8 mouse cellular contexts compared by ENCODE assay signal in genomic region chrX:38634801-38635637, GRCm38 (mm10). TPM values are rescaled to one million over a fixed set of nuclear protein-coding genes. Genes with fewer than 3 reads are reported as not detected.
DNase-seq lines count a peak whose midpoint lies in the region; ATAC-seq and TF ChIP-seq lines count a peak whose summit lies in the region.

Gene C1galt1c1, minus strand, starts transcription at chrX:38635087.

- peak within 1 kb of the TSS; percentile 41 for H3K4me2 ChIP-seq in forebrain, embryonic 15.5 days (replicated peaks)

- H3K36me3 ChIP-seq in ES-E14 (ENCODE audit: control insufficient read depth, insufficient read depth, low read length, poor library complexity, severe bottlenecking): no peaks in the 10 kb centered on the region
- H3K36me3 ChIP-seq in forebrain, embryonic 15.5 days: 0 out of 2 replicates have a peak, but pooled peaks cover 3% of the 10 kb centered on the region

- H3K9ac ChIP-seq in ES-E14 (ENCODE audit: insufficient read depth, low read depth, low read length, poor library complexity, severe bottlenecking): peak within 1 kb of the TSS; percentile 72
- peak within 1 kb of the TSS; percentile 59 for H3K9ac ChIP-seq in forebrain, embryonic 15.5 days (replicated peaks)

- 23% methylated on average over 43 of the region's 43 CpGs for WGBS in forebrain, embryonic 15.5 days
- 29% methylated on average over 35 of the region's 43 CpGs for WGBS in lung, adult 2 months

- TF ChIP-seq CTCF in lung, adult 2 months (IDR thresholded peaks at IDR 0.05; ENCODE audit: insufficient read depth, low read length): no peak

- in situ Hi-C loops in ES-E14 (cut with MboI; ENCODE audit: low sequenced_read_pairs in 2 of 2, unreplicated experiment in 2 of 2): loop anchor here in 1 of 2 experiments (25.0 kb wide), 1 partner anchor 123 kb away; no protein-coding TSS in a partner anchor

- intact Hi-C loops in heart, postnatal 25 days (cut with DNase I): loop anchor here (5.0 kb wide), 1 partner anchor 33 kb away; the partner anchor contains the start of gene Mcts1

- no peaks in the 10 kb centered on the region; a peak in 1 of 4 replicates for H3K4me1 ChIP-seq in ES-E14 (ENCODE audit: control insufficient read depth in 2 of 2, insufficient read depth in 2 of 2, low read length in 2 of 2, poor library complexity in 1 of 2)
- H3K4me1 ChIP-seq in forebrain, embryonic 15.5 days: peaks cover 10% of the 10 kb centered on the region
- peaks cover 3% of the 10 kb centered on the region; the same call in 1 of the 2 replicates for H3K4me1 ChIP-seq in lung, adult 2 months (ENCODE audit: control insufficient read depth, insufficient read depth, low read length)

- peak; percentile 80; the same call in 1 of the 2 replicates for TF ChIP-seq POLR2A in lung, adult 2 months (IDR thresholded peaks at IDR 0.05; ENCODE audit: borderline replicate concordance, extremely low read depth, low read depth, low read length)

- peak within 1 kb of the TSS; percentile 64 to 83 for H3K4me3 ChIP-seq in ES-E14 (ENCODE audit: insufficient read depth in 1 of 2, low read depth in 1 of 2, low read length in 2 of 2, poor library complexity in 1 of 2, severe bottlenecking in 1 of 2)
- H3K4me3 ChIP-seq in forebrain, embryonic 15.5 days: peak within 1 kb of the TSS; percentile 52
- peak within 1 kb of the TSS; percentile 98 for H3K4me3 ChIP-seq in lung, adult 2 months (replicated peaks; ENCODE audit: extremely low read depth, low read depth, low read length)

- peak; percentile 72 for DNase-seq in ES-E14 (ENCODE audit: low read depth, low spot score)
- peak; percentile 94 for DNase-seq in cerebellum, adult 11-12 months
- DNase-seq in heart, postnatal 25 days (ENCODE audit: low spot score): peak; percentile 84
- peak; percentile 83 to 96 for DNase-seq in layer of hippocampus, adult 18-20 months (ENCODE audit: low spot score in 2 of 2)
- DNase-seq in lung, adult 2 months: peak; percentile 80
- DNase-seq in thymus, adult 18-20 months: peak; percentile 82 to 90

- H3K27ac ChIP-seq in ES-E14 (ENCODE audit: insufficient read depth, low read depth, low read length, poor library complexity, severe bottlenecking): peak within 1 kb of the TSS; percentile 69
- H3K27ac ChIP-seq in forebrain, embryonic 15.5 days (replicated peaks): peak within 1 kb of the TSS; percentile 93

- no peaks in the 10 kb centered on the region for H3K9me3 ChIP-seq in ES-E14 (ENCODE audit: control insufficient read depth, insufficient read depth, low read depth, low read length)
- H3K9me3 ChIP-seq in forebrain, embryonic 15.5 days: no peaks in the 10 kb centered on the region

- peak; percentile 99 for ATAC-seq in forebrain, embryonic 15.5 days (replicated peaks)
- ATAC-seq in neutrophil, adult 5-6 weeks (ENCODE audit: extremely low read depth, insufficient number of reproducible peaks, low FRiP score, poor library complexity, severe bottlenecking): peak; percentile 99

- H3K27me3 ChIP-seq in forebrain, embryonic 15.5 days: no peaks in the 10 kb centered on the region

TF ChIP-seq in ES-E14, 5 proteins besides CTCF, POLR2A, EP300 and RAD21:
- TF ChIP-seq ZNF384 (IDR thresholded peaks at IDR 0.05; ENCODE audit: low read depth, low read length): no peak
- no peak for TF ChIP-seq HCFC1 (IDR thresholded peaks at IDR 0.05; ENCODE audit: borderline replicate concordance, insufficient read depth, low read length)

RNA-seq across cellular contexts. Expression of gene C1galt1c1, which starts in this region (rescaled TPM):
- 13.8 and 17.1 TPM in 2 replicates for total RNA-seq in ES-E14 (2012; rRNA removed)
- polyA plus RNA-seq in forebrain, embryonic 15.5 days (2015; fragmentation: Nextera tagmentation; extraction: Ambion mirVana): 23.3 and 26.7 TPM in 2 replicates
- 10 to 100 TPM; 11.9 to 12.5 TPM for total RNA-seq in heart, postnatal 25 days (2021)
- 10 to 100 TPM; 24.4 to 24.8 TPM for total RNA-seq in layer of hippocampus, adult 18-20 months (2021)
- polyA plus RNA-seq in lung, adult 2 months (2012; rRNA removed): 9.0 and 14.2 TPM in 2 replicates
- total RNA-seq in neutrophil, adult 5-6 weeks (2017): 31.4 and 38.2 TPM in 2 replicates

Comparison
In these comparisons a context has a peak if more than half of its experiments do, and no peak if none do; other contexts are left out.
1. Peak in every context shown above with its lines: DNase-seq, ATAC-seq, H3K4me3 ChIP-seq and H3K27ac ChIP-seq.